Mouse (Mus musculus) urinary bladder, postnatal 25 days (tissue): ENCODE measurements at regions not wholly inside any gene's neighbourhood (a gene's known extent, or its start where the extent isn't known, plus 50 kb on each side); places are given as distances from the start of the nearest gene placed in this dataset.

Experiments
- DNase-seq: peaks from one replicate; pipeline ENCODE4 v3.0.0; 2022; ENCODE audit warnings: low spot score

GRCm38 (mm10) chr5:43422815-43423687 lies 92.3 kb upstream of the C1qtnf7 start:
- peak; percentile 61 for DNase-seq

- DNase-seq, result no peak
Measured at GRCm38 (mm10) chr5:43424551-43425257, 90.6 kb upstream of the C1qtnf7 start.

- no peak for DNase-seq
Measured at GRCm38 (mm10) chr5:43433337-43433736, 82.0 kb upstream of the C1qtnf7 start.

- no peak for DNase-seq
Measured at GRCm38 (mm10) chr5:43439191-43439590, 76.1 kb upstream of the C1qtnf7 start.

- DNase-seq, result no peak
Measured at GRCm38 (mm10) chr5:43441306-43441705, 74.0 kb upstream of the C1qtnf7 start.

- DNase-seq, result no peak
Measured at GRCm38 (mm10) chr5:43444582-43445214, 70.6 kb upstream of the C1qtnf7 start.

GRCm38 (mm10) chr5:43445620-43446019 lies 69.7 kb upstream of the C1qtnf7 start:
- DNase-seq, result no peak

- no peak for DNase-seq
Measured at GRCm38 (mm10) chr5:43446295-43446694, 69.0 kb upstream of the C1qtnf7 start.

- DNase-seq, result peak; percentile 5
Measured at GRCm38 (mm10) chr5:43456018-43456417, 59.3 kb upstream of the C1qtnf7 start.

- no peak for DNase-seq
Measured at GRCm38 (mm10) chr5:43457725-43458124, 57.6 kb upstream of the C1qtnf7 start.

- no peak for DNase-seq
Measured at GRCm38 (mm10) chr5:43461987-43462715, 53.2 kb upstream of the C1qtnf7 start.
